Mouse (Mus musculus): ENCODE measurements at regions not wholly inside any gene's neighbourhood (a gene's known extent, or its start where the extent isn't known, plus 50 kb on each side); places are given as distances from the start of the nearest gene placed in this dataset.

- intact Hi-C loops (cut with DNase I) = no loop called here
- no peak for DNase-seq (ENCODE audit: low spot score in 2 of 2)
Measured at GRCm38 (mm10) chr9:61721851-61722250, 192.5 kb downstream of the Rplp1 start.

GRCm38 (mm10) chr9:61721071-61721470 lies 193.3 kb downstream of the Rplp1 start:
- intact Hi-C loops (cut with DNase I) = no loop called here
- DNase-seq (ENCODE audit: low spot score in 2 of 2) = peak in 1 of 2 experiments; percentile 31

- intact Hi-C loops (cut with DNase I) = no loop called here
- DNase-seq (ENCODE audit: low spot score in 2 of 2) = no peak
Measured at GRCm38 (mm10) chr9:61720206-61720605, 194.1 kb downstream of the Rplp1 start.

- intact Hi-C loops (cut with DNase I) = no loop called here
- no peak for DNase-seq (ENCODE audit: low spot score in 2 of 2)
Measured at GRCm38 (mm10) chr9:61716751-61717150, 197.6 kb downstream of the Rplp1 start.

GRCm38 (mm10) chr9:61714331-61715035 lies 199.9 kb downstream of the Rplp1 start:
- DNase-seq (ENCODE audit: low spot score in 2 of 2) = peak; percentile 67 to 68
- intact Hi-C loops (cut with DNase I) = loop anchor here (5.0 kb wide), 2 partner anchors 43 to 113 kb away; no protein-coding TSS in a partner anchor

- intact Hi-C loops (cut with DNase I) = loop anchor here (5.0 kb wide), 2 partner anchors 43 to 113 kb away; no protein-coding TSS in a partner anchor
- no peak for DNase-seq (ENCODE audit: low spot score in 2 of 2)
Measured at GRCm38 (mm10) chr9:61713806-61714205, 200.5 kb downstream of the Rplp1 start.

GRCm38 (mm10) chr9:61711296-61711695 lies 203.0 kb downstream of the Rplp1 start:
- intact Hi-C loops (cut with DNase I) = loop anchor here (5.0 kb wide), 2 partner anchors 46 to 116 kb away; no protein-coding TSS in a partner anchor
- no peak for DNase-seq (ENCODE audit: low spot score in 2 of 2)

- no peak for DNase-seq (ENCODE audit: low spot score in 2 of 2)
- intact Hi-C loops (cut with DNase I) = no loop called here
Measured at GRCm38 (mm10) chr9:61707875-61708274, 206.5 kb downstream of the Rplp1 start.

GRCm38 (mm10) chr9:61707296-61707695 lies 207.0 kb downstream of the Rplp1 start:
- intact Hi-C loops (cut with DNase I) = no loop called here
- DNase-seq (ENCODE audit: low spot score in 2 of 2) = no peak

GRCm38 (mm10) chr9:61706263-61706755 lies 208.0 kb downstream of the Rplp1 start:
- DNase-seq (ENCODE audit: low spot score in 2 of 2) = no peak
- intact Hi-C loops (cut with DNase I) = no loop called here

- DNase-seq (ENCODE audit: low spot score in 2 of 2) = peak; percentile 53 to 63
- intact Hi-C loops (cut with DNase I) = no loop called here
Measured at GRCm38 (mm10) chr9:61705586-61706233, 208.6 kb downstream of the Rplp1 start.

GRCm38 (mm10) chr9:61703301-61703700 lies 211.0 kb downstream of the Rplp1 start:
- DNase-seq (ENCODE audit: low spot score in 2 of 2) = no peak
- intact Hi-C loops (cut with DNase I) = no loop called here

GRCm38 (mm10) chr9:61702280-61702966 lies 211.9 kb downstream of the Rplp1 start:
- intact Hi-C loops (cut with DNase I) = no loop called here
- no peak for DNase-seq (ENCODE audit: low spot score in 2 of 2)

GRCm38 (mm10) chr9:61700576-61700975 lies 213.8 kb downstream of the Rplp1 start:
- no peak for DNase-seq (ENCODE audit: low spot score in 2 of 2)
- intact Hi-C loops (cut with DNase I) = no loop called here

GRCm38 (mm10) chr9:61699618-61700017 lies 214.7 kb downstream of the Rplp1 start:
- intact Hi-C loops (cut with DNase I) = loop anchor here (2.0 to 10.0 kb wide), 4 partner anchors 125 to 425 kb away; partner anchors contain the start of gene Tle3
- DNase-seq (ENCODE audit: low spot score in 2 of 2) = no peak

- intact Hi-C loops (cut with DNase I) = loop anchor here (2.0 to 10.0 kb wide), 4 partner anchors 123 to 423 kb away; partner anchors contain the start of gene Tle3
- peak; percentile 58 to 64 for DNase-seq (ENCODE audit: low spot score in 2 of 2)
Measured at GRCm38 (mm10) chr9:61697959-61698358, 216.4 kb downstream of the Rplp1 start.

GRCm38 (mm10) chr9:61696831-61697230 lies 217.5 kb downstream of the Rplp1 start:
- no peak for DNase-seq (ENCODE audit: low spot score in 2 of 2)
- intact Hi-C loops (cut with DNase I) = loop anchor here (5.0 to 10.0 kb wide), 3 partner anchors 122 to 422 kb away; no protein-coding TSS in a partner anchor

- DNase-seq (ENCODE audit: low spot score in 2 of 2) = no peak
- intact Hi-C loops (cut with DNase I) = loop anchor here (5.0 to 10.0 kb wide), 3 partner anchors 121 to 421 kb away; no protein-coding TSS in a partner anchor
Measured at GRCm38 (mm10) chr9:61695821-61696220, 218.5 kb downstream of the Rplp1 start.

- intact Hi-C loops (cut with DNase I) = loop anchor here (5.0 to 10.0 kb wide), 3 partner anchors 121 to 421 kb away; no protein-coding TSS in a partner anchor
- DNase-seq (ENCODE audit: low spot score in 2 of 2) = no peak
Measured at GRCm38 (mm10) chr9:61695381-61695791, 219.0 kb downstream of the Rplp1 start.

GRCm38 (mm10) chr9:61694206-61694605 lies 220.1 kb downstream of the Rplp1 start:
- intact Hi-C loops (cut with DNase I) = loop anchor here (10.0 kb wide), 2 partner anchors 119 to 419 kb away; no protein-coding TSS in a partner anchor
- no peak for DNase-seq (ENCODE audit: low spot score in 2 of 2)
